Mouse (Mus musculus) heart, postnatal 0 days (tissue): ENCODE measurements around the gene Ccdc142.

Source experiments
- CTCF ChIP-seq: IDR thresholded peaks from 2 replicates; pipeline ENCODE4 v1.5.1; 2016; ENCODE audit warnings: antibody characterized with exemption, control low read depth, low read depth
- EP300 ChIP-seq: IDR thresholded peaks from 2 replicates; pipeline ENCODE4 v1.6.1; 2016; ENCODE audit warnings: antibody characterized with exemption, low read depth

GRCm38 (mm10) chr6:83107566-83108400 lies 6.4 kb downstream of the Ccdc142 start:
- peak; percentile 73 for TF ChIP-seq CTCF
- no peak for TF ChIP-seq EP300
